Mouse (Mus musculus) lung, embryonic 15.5 days (tissue): ENCODE results near the gene Scarb1. TPM values are rescaled to one million over a fixed set of nuclear protein-coding genes. Genes with fewer than 3 reads are reported as not detected.

Experiments used
- ATAC-seq: fragments of 200-750 bp; cut with Nextera tagmentation; 2 replicates; pipeline ENCODE4 v1.8.0; 2017; ENCODE audit warnings: moderate number of reproducible peaks, borderline replicate concordance; ENCODE audit not compliant: low FRiP score, low TSS enrichment; ENCODE audit errors: extremely low read depth
- H3K27ac ChIP-seq: fragments of 300-500 bp; sonication (generic); 2 replicates; pipeline ENCODE4 v1.5.1; 2015; ENCODE audit warnings: moderate library complexity, mild to moderate bottlenecking, inconsistent platforms
- H3K27me3 ChIP-seq: fragments of 300-500 bp; sonication (generic); 2 replicates; pipeline ENCODE4 v1.6.1; 2015; ENCODE audit warnings: inconsistent platforms
- H3K36me3 ChIP-seq: fragments of 300-500 bp; sonication (generic); 2 replicates; pipeline ENCODE4 v1.6.1; 2015; ENCODE audit warnings: inconsistent platforms
- H3K4me1 ChIP-seq: fragments of 300-500 bp; sonication (generic); 2 replicates; pipeline ENCODE4 v1.6.1; 2015; ENCODE audit warnings: inconsistent platforms
- H3K4me2 ChIP-seq: fragments of 300-500 bp; sonication (generic); 2 replicates; pipeline ENCODE4 v1.6.1; 2015; ENCODE audit warnings: inconsistent platforms, mild to moderate bottlenecking, moderate library complexity
- H3K4me3 ChIP-seq: fragments of 300-500 bp; sonication (generic); 2 replicates; pipeline ENCODE4 v1.5.1; 2015; ENCODE audit warnings: mild to moderate bottlenecking, inconsistent platforms
- H3K9ac ChIP-seq: fragments of 300-500 bp; sonication (generic); 2 replicates; pipeline ENCODE4 v1.6.1; 2015; ENCODE audit warnings: inconsistent platforms
- H3K9me3 ChIP-seq: fragments of 300-500 bp; sonication (generic); 2 replicates; pipeline ENCODE4 v1.6.1; 2016; ENCODE audit warnings: inconsistent platforms
- WGBS: fragments of 180-500 bp; shearing (Covaris S2); methylation state at CpG from one replicate; pipeline ENCODE4 v1.1.7; 2015; 5-methylcytosine and 5-hydroxymethylcytosine counted together
- polyA plus RNA-seq: library from polyadenylated mRNA; unstranded; fragments of >200 nt; fragmentation: Nextera tagmentation; extraction: Ambion mirVana; gene quantifications from 2 replicates; pipeline ENCODE4 v1.2.1, GENCODE M21; 2015

Gene Scarb1
- polyA plus RNA-seq, 1 experiment from 2014 or later: 65.6 TPM

DNA sequence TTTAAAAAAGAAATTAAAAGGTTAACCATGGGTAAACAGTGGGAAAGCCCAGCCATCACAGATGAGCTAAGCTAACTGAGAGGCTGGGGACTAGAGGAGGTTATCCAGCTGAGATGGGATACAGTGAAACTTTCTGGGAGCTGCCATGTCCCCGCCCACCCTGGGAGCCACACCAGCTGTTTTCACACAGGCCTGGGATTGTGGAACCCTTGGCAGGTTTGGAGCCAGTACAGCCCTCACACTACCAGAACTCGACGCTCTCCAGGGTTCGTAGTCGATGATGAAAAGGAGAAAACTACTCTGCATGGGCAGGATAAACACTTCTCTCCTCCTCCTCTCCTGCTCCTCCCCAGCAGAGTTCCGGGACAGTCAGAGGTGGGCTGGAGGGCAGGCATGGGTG lies 105.0 kb downstream of the Scarb1 start:
- H3K27ac ChIP-seq: no peak overlapping the region
- no peak overlapping the region for H3K9ac ChIP-seq
- H3K27me3 ChIP-seq: no peaks in the 10 kb centered on the region
- ATAC-seq: peak; percentile 56; the same call in 1 of the 2 replicates
- H3K9me3 ChIP-seq: no peaks in the 10 kb centered on the region
- H3K4me1 ChIP-seq: no peaks in the 10 kb centered on the region; the same call in none of the 2 replicates
- H3K4me3 ChIP-seq: no peak overlapping the region
- 26% methylated on average over 6 of the region's 6 CpGs for WGBS
- no peak overlapping the region for H3K4me2 ChIP-seq
- H3K36me3 ChIP-seq: no peaks in the 10 kb centered on the region

DNA sequence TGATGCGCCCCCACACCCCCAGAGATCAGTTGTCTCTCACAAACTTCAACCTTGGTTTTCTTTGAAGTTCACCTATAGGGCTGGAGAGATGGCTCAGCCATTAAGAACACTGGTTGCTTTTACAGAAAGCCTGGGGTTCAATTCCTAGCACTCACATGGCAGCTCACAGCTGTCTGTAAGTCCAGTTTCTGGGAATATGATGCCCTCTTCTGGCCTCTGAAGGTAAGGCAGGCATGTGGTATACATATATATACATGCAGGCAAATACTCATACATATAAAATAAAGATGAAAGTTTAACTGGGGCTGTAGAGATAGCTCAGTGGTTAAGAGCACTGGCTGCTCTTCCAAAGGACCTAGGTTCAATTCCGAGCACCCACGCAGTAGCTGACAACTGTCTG lies 105.5 kb downstream of the Scarb1 start:
- Histone ChIP-seq H3K27me3 (no peaks in the 10 kb centered on the region), H3K4me3 (no peak overlapping the region), H3K4me1 (no peaks in the 10 kb centered on the region; the same call in none of the 2 replicates), H3K9ac (no peak overlapping the region), H3K27ac (no peak overlapping the region), H3K4me2 (no peak overlapping the region), H3K9me3 (no peaks in the 10 kb centered on the region), H3K36me3 (no peaks in the 10 kb centered on the region)
- 92% methylated on average over 3 of the region's 3 CpGs for WGBS
- ATAC-seq: no peak

DNA sequence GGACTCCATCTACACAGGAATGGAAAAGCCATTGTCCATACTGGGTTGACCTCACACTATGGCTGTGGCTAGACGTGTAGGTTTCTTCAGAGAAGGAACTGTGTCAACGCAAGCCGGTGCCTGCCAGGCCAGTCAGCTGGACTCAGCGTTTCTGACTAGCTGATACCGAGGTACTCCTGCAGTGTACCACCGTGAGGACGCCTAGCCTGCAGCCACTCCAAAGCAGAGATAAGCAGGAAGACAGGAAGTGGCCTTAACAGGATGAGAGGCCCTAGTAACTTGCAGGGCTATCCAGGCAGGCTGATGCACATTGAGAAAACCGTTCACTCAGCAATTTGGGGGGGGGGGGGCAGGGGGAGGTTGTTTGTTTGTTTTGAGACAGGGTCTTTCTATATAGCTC lies 106.5 kb downstream of the Scarb1 start:
- Histone ChIP-seq H3K9ac (no peak overlapping the region), H3K4me2 (no peak overlapping the region), H3K9me3 (no peaks in the 10 kb centered on the region), H3K4me3 (no peak overlapping the region), H3K36me3 (no peaks in the 10 kb centered on the region), H3K4me1 (no peaks in the 10 kb centered on the region; the same call in none of the 2 replicates), H3K27me3 (no peaks in the 10 kb centered on the region), H3K27ac (no peak overlapping the region)
- no peak for ATAC-seq
- WGBS: 21% methylated on average over 8 of the region's 8 CpGs

DNA sequence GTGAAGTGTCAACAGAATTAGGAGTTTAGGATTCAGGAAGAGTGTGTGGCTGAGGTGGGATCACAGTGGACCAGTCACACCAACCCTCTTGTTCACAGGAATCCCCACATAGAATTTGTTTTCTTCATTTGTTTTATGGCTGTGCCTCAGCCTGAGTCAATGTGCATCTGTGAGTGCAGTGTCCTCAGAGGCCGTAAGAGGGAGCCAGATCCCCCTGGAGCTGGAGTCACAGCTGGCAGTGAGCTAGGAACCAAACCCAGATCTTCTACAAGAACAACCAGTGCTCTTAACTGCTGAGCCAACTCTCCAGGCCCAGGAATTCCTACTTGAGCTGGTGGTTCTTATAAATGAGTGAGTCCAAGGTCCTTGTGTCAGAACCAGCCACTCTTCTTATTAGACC lies 107.4 kb downstream of the Scarb1 start:
- no peak for ATAC-seq

DNA sequence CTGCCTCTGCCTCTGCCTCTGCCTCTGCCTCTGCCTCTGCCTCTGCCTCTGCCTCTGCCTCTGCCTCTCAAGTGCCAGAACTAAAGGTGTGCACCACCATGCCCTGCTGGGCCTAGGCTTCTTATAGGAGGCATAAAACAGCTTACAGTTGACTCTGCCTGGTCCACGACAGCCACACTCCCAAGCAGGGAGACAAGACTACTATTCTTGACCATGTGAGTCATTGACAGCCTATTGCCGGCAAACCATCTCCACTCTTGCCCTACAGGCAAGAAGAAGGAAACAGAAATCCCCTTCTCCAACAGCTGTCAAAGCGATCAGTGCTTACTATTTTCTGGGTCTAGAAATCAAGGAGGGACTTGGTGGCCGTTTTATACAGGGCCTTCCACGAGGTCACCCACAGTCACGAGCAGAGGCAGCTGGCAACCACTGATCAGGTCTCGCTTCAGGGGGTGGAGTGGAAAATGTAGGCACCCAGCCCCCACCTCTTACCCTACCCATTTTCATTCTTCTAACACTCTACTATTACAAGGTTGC lies 108.4 kb downstream of the Scarb1 start:
- Histone ChIP-seq H3K27ac (no peak overlapping the region), H3K4me2 (no peak overlapping the region), H3K4me3 (no peak overlapping the region), H3K27me3 (no peaks in the 10 kb centered on the region), H3K9me3 (no peaks in the 10 kb centered on the region), H3K36me3 (no peaks in the 10 kb centered on the region), H3K4me1 (no peaks in the 10 kb centered on the region; the same call in 1 of the 2 replicates), H3K9ac (no peak overlapping the region)
- no peak for ATAC-seq
- 82% methylated on average over 7 of the region's 7 CpGs for WGBS

More for the DNA sequence above, 107.4 kb downstream of the Scarb1 start:
- Histone ChIP-seq H3K4me1 (no peaks in the 10 kb centered on the region; the same call in none of the 2 replicates), H3K4me3 (no peak overlapping the region), H3K27me3 (no peaks in the 10 kb centered on the region), H3K36me3 (no peaks in the 10 kb centered on the region), H3K9ac (no peak overlapping the region), H3K4me2 (no peak overlapping the region), H3K27ac (no peak overlapping the region), H3K9me3 (no peaks in the 10 kb centered on the region)
- 92% methylated on average over 1 of the region's 1 CpGs for WGBS

DNA sequence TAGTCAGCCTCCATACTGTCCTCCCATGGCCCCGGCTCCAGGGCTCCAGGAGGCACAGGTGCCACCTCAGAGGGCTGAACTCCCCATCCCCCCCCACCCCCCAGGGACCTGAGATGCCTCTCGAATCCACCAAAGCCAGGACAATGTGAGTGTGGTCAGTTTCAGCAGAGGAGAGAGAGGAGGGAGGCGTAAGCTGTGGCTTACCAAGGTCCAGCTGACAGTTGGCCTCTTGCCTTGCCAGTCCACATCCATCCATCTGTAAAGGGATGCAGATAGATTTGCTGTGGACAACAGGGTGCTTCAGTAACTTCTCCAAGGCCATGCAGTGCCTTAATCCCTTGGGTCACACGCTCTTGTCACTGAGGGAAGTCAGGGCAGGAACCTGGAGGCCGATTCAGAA lies 110.4 kb downstream of the Scarb1 start:
- H3K27ac ChIP-seq: no peak overlapping the region
- no peak overlapping the region for H3K4me3 ChIP-seq
- H3K4me1 ChIP-seq: peaks cover 8% of the 10 kb centered on the region
- no peaks in the 10 kb centered on the region for H3K9me3 ChIP-seq
- 73% methylated on average over 5 of the region's 5 CpGs for WGBS
- no peaks in the 10 kb centered on the region for H3K27me3 ChIP-seq
- H3K9ac ChIP-seq: no peak overlapping the region
- ATAC-seq: no peak
- no peak overlapping the region for H3K4me2 ChIP-seq
- no peaks in the 10 kb centered on the region for H3K36me3 ChIP-seq

DNA sequence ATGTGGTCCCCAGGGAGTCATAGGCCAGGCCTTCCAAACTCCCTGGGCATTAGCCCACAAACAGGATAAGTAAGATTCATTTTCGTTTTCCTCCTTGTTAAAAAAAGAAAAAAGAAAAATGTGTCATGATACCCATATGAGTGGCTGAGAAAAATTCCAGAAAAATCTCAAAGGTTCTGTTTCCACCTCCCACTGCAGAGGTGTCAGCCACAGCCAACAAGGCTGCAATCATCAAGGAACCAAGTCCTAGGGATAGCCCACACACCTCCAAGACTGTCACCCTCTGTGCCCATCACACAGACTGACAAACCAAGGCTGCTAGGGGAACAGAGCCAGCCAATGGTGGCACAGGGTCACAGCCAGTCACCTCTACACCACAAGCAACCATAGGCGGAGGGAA lies 111.8 kb downstream of the Scarb1 start:
- 58% methylated on average over 2 of the region's 2 CpGs for WGBS
- H3K9me3 ChIP-seq: no peaks in the 10 kb centered on the region

DNA sequence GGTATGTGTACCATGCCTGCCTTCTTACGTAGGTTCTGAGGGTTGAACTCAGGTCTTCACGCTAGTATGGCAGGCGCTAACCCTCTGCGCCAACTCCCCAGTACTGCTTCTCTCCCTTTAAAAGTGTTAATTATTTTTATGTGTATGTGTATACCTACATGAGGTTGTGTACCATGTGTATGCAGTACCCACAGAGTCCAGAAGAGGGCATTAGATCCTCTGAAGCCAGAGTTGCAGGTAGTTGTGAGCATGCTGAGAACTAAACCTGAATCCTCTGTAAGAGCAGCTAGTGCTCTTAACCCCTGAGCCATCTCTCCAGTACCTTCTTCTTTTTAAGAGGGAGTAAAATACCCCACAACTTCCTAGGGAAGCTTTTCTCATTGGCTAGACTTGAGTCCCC lies 113.2 kb downstream of the Scarb1 start:
- Histone ChIP-seq H3K27me3 (no peaks in the 10 kb centered on the region), H3K4me3 (no peak overlapping the region), H3K9me3 (no peaks in the 10 kb centered on the region), H3K27ac (no peak overlapping the region), H3K4me1 (peaks cover 8% of the 10 kb centered on the region), H3K9ac (no peak overlapping the region), H3K4me2 (no peak overlapping the region), H3K36me3 (no peaks in the 10 kb centered on the region)
- ATAC-seq: no peak
- WGBS: 98% methylated on average over 4 of the region's 4 CpGs

More for the DNA sequence above, 111.8 kb downstream of the Scarb1 start:
- H3K27me3 ChIP-seq: no peaks in the 10 kb centered on the region
- H3K4me2 ChIP-seq: no peak overlapping the region
- ATAC-seq: no peak
- no peak overlapping the region for H3K4me3 ChIP-seq
- H3K27ac ChIP-seq: no peak overlapping the region
- H3K9ac ChIP-seq: no peak overlapping the region
- peaks cover 8% of the 10 kb centered on the region for H3K4me1 ChIP-seq
- H3K36me3 ChIP-seq: no peaks in the 10 kb centered on the region

Other genes with a start within 250 kb of the Scarb1 start
- gene Ncor2, start 161.9 kb downstream of the Scarb1 start, polyA plus RNA-seq: 28.7 and 30.5 TPM in 2 replicates
- gene Gm10382, start 48.2 kb upstream of the Scarb1 start, polyA plus RNA-seq: 0.56 and 0.73 TPM in 2 replicates
- gene Ubc, start 49.1 kb upstream of the Scarb1 start, polyA plus RNA-seq: 1,173 and 1,218 TPM in 2 replicates
- gene Dhx37, start 93.0 kb upstream of the Scarb1 start, polyA plus RNA-seq: 9.9 and 11.7 TPM in 2 replicates
- gene Bri3bp, start 100.5 kb upstream of the Scarb1 start, polyA plus RNA-seq: 35.6 and 39.2 TPM in 2 replicates
- gene Aacs, start 134.7 kb upstream of the Scarb1 start, polyA plus RNA-seq: 36.8 TPM in 2 replicates
- gene Tmem132b, start 190.7 kb upstream of the Scarb1 start, polyA plus RNA-seq: 0.03 and 0.11 TPM in 2 replicates